Mouse (Mus musculus) heart, adult 8-10 months (tissue): ENCODE measurements around the gene Lrrc4. TPM values are rescaled to one million over a fixed set of nuclear protein-coding genes. Genes with fewer than 3 reads are reported as not detected.

Experiments
- DNase-seq: peaks from one replicate; pipeline ENCODE4 v3.0.0; 2022; ENCODE audit warnings: low spot score
- total RNA-seq, 4 experiments: library from RNA; stranded (reverse); gene quantifications; 2 replicates each; pipeline ENCODE4 v1.2.4; 2022

Lrrc4 gene
- total RNA-seq, 4 experiments from 2014 or later: 0.62 to 0.98 (median 0.76) TPM

DNA sequence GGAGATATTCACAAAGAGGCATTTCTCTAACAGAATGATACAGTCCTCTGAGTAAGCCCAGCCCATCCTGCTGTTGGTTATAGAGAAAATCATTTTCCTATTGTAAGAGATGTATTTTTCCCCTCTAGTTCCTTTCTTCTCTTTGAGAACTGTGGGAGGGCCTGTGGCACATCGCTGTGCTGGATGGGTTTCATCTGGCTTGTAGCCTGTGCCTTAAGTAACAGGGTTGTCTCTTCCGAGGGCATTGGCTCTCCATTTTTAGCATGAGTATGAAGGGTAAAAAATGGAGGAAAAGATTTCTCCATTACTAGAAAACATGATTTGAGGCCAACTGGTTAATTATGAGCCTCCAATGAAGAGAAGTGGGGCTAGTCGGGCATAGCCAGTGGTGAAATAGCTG, 216.1 kb downstream of the Lrrc4 start:
- DNase-seq: no peak

GRCm38 (mm10) chr6:28614856-28615255, 216.7 kb downstream of the Lrrc4 start:
- no peak for DNase-seq

DNA sequence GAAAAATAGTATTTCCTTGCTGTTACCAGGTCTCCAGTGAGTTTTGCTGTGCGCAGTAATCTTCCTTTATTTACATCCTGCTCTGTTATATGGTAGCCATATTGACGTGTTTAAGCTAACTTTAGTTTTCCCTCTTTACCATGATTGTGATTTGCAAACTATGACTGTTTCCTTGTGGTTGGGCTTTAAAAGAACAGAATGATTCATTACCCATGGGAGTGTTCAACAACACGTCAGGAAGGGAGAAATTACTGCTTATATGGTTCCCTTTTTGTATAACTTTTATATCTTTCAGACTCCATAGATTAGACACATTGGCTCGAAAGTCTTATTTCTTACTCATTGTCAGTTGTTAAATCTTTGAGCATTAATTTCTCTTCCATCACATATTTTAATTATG, 218.1 kb downstream of the Lrrc4 start:
- no peak for DNase-seq

Other genes with a start within 250 kb of the Lrrc4 start
- 1 to 10 TPM in 2 of 4 experiments, under 1 TPM in 1, not detected in 1; 0.22 to 1.8 (median 1.4) TPM for gene Lep, start 228.5 kb upstream of the Lrrc4 start, total RNA-seq